Mouse (Mus musculus) layer of hippocampus, adult 9-11 months (tissue): Measurements from ENCODE around the gene Nop16.

Experiments used
- DNase-seq: peaks from one replicate; pipeline ENCODE4 v3.0.0; 2022

The Nop16 gene

DNA sequence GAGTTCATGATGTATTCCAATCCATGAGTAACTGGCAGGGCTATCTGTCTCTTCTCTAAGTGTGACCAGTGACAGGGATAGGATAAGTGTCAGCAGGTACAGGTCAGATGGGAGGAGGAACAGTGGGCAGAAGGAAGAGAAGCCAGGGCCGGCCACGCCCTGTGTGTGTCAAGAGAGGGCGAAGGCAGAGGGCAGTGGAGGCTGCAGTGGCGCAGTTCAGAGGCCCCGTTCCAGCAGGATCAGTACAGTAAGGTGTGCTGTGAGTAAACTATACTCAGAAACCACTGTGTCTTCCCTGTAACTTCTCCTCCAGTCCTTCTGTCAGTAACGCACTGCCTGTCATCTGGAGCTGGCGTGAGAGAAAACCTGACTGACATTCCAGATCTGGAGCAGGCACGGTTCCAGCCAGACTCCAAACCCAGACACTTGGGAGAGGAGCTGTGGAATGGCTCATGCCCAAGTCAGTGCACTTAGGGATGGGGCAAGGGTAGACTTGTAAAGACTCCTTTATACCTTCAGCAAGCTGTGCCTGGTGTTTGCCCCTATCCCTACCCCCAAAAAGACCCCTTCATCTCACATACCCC, 6.3 kb upstream of the Nop16 start:
- DNase-seq, result no peak

GRCm38 (mm10) chr13:54593617-54594016, 3.7 kb upstream of the Nop16 start:
- DNase-seq, result no peak

DNA sequence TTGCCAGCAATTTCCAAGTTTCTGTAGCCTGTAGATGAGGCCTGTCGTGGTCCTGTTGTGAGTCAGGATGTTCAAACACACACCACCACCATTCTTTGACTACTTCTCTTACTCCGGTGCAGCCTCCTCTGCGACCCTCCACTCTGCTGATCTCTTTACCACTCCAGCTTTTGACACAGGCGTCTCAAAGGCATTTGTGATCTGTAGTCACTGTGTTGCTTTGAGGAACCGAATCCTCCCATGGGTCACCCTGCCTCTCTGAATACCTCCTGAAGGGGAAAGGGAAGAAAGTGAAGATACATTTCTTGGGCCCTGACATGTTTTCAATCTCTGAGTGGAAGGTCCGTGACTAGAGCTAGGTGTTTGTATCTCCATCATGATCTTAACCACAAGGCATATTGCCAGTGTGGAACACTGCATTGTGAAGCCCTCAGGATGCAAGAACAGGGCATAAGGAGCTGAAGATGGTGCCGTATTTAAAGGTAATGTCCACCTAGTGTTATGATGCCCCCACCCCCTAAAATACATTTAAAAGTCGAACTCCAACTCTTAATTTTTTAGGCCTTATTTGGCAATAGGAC, 2.0 kb upstream of the Nop16 start:
- no peak for DNase-seq

- no peak for DNase-seq
Observed at GRCm38 (mm10) chr13:54589414-54589995, 385 bp downstream of the Nop16 start.

DNA sequence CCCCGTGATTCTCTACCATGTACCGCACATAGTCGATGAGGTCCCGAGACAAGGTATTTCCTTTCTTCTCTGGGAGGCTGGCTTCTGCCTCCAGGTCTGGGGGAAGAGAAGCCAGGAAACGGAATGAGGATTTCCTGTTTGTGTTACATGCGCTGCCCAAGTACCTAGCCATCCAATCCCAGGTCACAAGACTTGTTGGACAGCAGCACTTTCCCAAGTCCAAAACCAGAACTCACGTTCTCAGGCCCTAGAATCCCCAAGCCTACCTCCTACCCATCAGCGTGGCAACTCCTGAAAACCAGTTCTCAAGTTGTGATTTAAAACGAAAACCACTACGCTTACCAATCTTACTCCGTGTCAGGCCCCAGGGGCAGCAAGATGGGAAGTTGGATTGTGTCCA, 4.1 kb downstream of the Nop16 start:
- no peak for DNase-seq

- DNase-seq, result no peak
Observed at GRCm38 (mm10) chr13:54582860-54583259, 7.0 kb downstream of the Nop16 start.

- DNase-seq, result no peak
Observed at GRCm38 (mm10) chr13:54582126-54582525, 7.8 kb downstream of the Nop16 start.

- DNase-seq, result no peak
Observed at GRCm38 (mm10) chr13:54581385-54581784, 8.5 kb downstream of the Nop16 start.

DNA sequence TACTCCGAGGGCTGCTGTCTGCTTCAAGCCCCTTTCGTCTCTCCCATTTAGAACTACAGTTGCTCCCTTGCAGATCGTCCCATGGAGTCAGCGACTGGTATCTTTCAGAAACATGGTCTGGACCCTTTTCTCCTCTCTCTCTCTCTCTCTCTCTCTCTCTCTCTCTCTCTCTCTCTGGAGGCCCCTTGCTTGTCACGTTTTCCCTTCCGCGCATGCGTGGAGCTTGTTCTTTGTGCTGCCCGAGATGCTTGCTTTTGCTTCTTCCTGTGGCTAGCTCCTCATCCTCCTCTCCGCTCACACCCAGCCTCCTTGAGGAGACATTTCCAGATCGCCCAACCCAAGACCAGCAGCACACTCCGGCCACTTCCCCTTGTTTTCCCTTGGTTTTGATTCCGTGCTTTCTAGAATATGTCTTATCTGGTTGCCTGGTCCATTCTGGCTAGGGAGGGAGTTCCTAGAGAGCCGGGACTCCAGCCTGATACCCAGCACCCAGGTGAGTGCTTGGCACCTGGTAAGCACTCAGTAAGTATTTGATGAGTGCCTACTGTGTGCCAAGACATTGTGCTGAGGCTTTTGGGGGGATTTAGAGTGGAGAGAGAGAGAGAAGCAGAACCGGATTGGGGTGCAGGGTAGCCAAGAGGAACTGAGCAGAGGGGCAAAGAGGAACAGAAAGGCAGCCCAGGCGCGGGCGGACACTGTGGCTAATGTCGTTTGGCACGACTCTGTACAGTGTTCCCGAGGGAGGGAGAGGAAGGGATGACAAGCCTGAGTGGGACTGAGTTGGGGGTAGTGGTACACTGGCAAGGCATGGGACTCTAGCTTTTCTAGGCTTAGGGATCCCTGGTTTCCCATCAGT, 12.0 kb downstream of the Nop16 start:
- DNase-seq, result no peak

GRCm38 (mm10) chr13:54575489-54575888, 14.4 kb downstream of the Nop16 start:
- no peak for DNase-seq

DNA sequence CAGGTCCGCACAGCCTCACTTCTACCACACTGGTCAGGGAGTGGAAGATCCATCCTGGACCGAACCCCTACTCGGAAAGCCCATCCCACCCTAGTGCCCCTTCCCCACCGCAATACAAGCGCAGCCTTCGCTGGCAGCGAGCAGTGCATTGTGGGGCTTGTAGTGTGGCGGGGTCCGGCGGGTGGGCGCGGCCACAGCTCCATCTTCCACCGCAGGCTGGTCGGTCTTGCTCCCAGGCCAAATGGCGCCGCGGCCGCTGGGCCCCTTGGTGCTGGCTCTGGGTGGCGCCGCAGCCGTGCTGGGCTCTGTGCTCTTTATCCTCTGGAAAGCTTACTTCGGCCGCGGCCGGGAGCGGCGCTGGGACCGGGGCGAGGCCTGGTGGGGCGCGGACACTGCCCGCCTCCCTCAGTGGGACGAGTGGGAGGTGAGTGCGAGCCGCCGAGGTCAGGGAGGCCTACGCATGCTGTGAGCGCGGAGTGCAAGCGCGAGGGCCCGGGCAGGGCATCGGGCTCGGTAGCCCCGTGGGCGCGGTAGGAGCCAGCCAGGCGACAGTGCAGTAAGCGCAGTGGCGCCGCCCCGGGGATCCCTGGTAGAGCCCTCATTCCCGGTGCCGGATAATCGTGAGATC, 14.9 kb downstream of the Nop16 start, which contains the start of gene Arl10:
Gene Arl10 (plus strand): TSS at position 162 of the 628 bp plus-strand sequence.
- peak; percentile 81 for DNase-seq

DNA sequence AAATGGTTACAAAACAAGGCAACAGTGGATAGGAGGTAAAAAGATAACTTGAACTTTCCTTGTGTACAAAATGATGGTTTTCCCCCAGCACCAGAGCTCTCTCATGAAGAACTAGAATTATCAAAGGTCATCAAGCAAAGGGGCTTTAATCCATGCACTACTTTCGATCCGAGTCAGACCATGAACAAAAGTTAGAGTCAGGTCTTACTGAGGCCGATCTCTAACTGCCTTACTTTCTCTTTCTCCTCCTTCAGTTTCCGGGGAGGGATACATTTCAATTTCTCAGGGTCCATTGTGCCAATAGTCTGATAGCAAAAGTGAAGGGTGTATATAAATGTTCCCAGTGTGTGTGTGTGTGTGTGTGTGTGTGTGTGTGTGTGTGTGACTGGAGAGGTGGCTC, 17.3 kb downstream of the Nop16 start:
- DNase-seq, result no peak

DNA sequence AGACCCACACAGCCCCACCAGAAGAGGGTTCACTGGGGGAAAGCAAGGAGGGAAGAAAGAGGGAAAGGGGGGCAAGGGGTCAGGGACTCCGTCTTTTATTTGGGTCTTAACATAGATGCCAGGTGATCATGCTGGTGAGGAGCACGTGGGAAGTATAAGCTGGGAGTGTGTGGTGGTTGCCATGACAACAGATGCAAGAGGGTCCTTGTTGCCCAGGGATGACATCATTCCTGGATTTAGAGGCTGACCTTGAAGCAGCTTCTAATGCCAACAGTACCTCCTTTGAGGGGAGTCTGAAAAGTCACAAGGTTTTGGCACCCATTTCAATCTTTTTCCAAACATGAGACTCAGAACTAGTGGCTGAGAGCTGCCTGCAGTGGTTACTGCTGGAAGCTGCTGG, 18.3 kb downstream of the Nop16 start:
- DNase-seq, result no peak

DNA sequence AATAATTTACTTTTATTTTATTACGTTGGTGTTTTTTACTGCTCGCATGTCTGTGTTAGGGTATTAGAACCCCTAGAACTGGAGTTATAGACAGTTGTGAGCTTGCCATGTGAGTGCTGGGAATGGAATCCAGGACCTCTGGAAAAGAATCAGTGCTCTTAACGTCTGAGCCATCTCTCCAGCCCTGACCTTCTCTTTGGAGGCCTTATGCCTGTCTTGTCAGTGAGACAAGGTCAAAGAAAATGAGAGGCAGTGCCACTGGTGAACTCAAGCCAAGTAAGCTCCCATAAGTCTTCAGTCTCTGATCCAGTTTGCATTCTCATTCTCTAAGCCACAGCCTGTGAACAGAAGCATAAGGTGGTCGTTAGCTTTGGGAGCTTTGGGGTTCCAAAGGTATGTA, 19.2 kb downstream of the Nop16 start:
- no peak for DNase-seq

- no peak for DNase-seq
Observed at GRCm38 (mm10) chr13:54569282-54569681, 20.6 kb downstream of the Nop16 start.

DNA sequence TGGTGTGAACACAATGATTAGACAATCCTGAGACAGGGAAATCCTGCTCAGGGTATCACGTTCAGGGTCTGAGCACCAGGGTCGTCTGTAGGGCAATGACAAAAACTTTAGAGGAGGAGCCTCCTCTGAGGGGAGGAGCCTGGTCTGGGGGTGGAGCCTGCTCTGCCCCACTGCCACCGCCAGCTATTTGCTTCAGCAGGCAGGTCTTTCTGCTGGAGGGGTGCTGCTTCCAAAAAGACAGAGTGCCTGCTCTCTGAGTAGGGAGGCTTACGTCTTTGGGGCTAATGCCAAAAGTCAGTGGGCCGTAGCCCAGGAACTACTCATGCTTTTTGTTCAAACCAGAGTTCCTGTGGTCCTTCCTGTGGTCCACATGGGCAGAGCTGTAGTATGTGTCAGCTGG, 21.5 kb downstream of the Nop16 start:
- DNase-seq, result no peak

DNA sequence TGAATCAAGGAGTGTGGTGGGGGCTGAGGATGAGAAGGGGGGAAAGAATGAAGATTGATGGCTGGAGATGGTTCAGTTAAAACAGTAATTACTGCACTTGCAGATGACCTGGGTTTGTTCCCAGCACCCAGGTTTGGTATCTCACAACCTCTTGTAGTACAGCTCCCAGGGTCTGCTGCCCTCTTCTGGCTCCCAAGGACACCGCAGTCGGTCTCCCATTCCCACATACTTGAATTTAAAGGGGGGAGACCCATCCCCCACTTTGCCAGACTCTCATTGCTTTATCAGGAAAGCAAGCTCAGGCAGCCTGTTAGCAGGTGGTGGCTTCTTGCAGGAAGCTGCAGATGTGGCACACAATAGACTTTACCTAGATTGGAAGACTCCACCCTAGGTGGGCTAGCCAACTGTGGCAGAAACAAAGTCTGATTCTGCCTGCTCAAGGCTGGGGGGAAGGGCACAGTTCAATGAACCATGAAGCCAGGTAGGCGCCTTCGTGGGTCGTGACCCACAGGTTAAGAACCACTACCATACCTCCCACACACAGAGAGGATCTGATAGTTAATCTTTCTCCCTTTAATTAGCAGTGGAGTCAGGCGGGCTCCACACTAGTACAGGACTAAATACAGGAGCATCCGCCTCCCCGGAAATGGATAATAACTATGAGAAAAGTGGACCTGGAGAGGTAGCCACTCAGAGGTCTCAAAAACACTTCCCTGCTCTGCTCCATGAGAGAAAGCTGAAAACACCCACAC, 24.1 kb downstream of the Nop16 start:
- DNase-seq, result peak; percentile 66

GRCm38 (mm10) chr13:54565201-54565581, 24.7 kb downstream of the Nop16 start, which contains the start of gene 4833439L19Rik:
Gene 4833439L19Rik, minus strand, starts transcription at chr13:54565435.
- DNase-seq, result peak; percentile 95

DNA sequence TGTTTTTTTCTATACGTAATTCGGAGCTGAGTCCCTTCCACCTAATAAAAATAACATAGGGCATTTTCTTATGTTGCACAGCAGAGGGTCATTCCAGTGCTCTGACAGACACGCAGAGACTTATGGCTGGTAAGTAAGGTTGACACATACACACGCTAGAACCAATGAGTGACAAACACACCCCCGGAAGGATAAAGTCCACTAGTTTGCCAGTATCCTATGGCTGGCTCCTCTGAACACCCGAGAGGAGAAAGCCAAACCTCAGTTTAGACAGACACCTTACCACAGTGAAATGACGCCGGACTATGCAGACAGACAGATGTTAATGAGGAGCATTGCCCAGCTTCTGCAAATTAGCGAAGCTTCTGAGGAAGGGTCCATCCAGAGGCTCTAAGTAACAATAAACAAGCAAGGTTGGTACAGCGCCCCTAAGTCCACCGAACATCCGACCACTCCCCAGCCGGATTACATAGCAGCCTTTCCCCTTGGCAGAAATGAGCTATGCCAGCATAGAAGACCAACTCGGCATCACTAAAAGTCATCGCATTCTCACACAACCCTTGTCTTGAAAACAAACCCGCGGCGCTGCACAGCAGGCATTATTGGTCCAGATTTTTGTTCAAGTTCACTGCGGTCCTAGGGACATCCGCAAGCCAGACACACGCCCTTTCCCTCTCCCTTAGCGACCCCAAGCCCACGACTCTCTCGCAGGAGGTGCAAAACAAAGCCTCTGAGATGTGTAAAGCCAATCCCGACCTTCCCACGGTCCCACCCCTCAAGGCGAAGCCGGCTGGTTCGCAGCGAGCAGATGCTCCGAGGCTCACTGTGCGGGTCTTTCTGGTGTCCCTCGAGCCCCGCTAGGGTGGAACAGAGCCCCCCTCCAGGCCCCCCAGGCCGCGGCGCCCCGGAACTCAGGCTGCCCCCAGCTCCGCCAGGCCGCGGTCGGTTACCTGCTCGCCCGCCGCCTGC, 25.4 kb downstream of the Nop16 start:
- DNase-seq, result no peak

DNA sequence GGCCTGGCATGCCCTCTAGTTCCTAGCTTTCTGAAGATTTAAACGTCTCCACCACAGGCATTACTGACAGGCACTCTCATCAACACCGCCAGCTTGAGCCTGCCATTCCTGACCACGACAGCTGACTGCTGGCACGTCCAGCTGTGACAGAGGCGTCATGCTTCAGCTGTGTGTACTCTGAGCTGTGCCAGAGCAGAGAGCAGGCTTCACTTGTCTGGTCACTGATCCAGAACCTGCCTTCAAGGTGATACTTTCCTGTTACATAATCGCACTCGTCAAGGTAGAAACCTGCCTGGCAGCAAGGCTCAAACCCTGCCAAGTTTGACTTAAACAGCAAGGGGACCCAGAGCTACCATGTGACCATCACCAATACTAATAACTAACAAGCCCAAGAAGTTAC, 27.3 kb downstream of the Nop16 start:
- DNase-seq, result no peak

DNA sequence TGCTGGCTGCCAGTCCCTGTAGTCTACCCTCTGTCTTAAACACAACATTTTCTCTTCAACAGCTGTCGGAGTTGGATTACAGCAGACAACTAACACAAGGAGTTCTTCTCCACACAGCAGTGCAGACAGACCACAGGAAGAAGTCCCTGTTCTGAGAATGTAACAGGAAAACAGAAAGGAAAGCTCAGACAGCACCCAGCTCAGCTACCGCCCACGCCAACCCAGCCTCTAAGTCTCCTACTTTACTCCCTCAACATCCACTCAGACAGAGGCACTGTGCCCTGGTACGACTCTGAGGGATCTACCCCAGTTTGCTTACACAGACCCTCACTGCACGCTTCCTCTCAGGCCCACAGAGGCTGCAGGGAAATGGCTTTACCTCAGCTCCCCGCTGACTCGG, 29.3 kb downstream of the Nop16 start:
- DNase-seq, result peak; percentile 64
